32 mouse cellular contexts compared by ENCODE assay signal in genomic region chr9:21141922-21142321, GRCm38 (mm10).
"Had no signal": no experiment of that assay in that cellular context is flagged by ENCODE, and none has a peak within 500 bp of the region (broad histone marks: within the 10 kb centered on the region; RNA-seq: fewer than 3 reads in every experiment).

No protein-coding gene starts in this region.

- H3K27ac ChIP-seq: limb, embryonic 10.5 days; limb, embryonic 12.5 days; limb, embryonic 13.5 days; limb, embryonic 15.5 days; liver, embryonic 12.5 days; liver, embryonic 13.5 days; liver, embryonic 14.5 days; liver, embryonic 15.5 days; lung, embryonic 15.5 days; macrophage; midbrain, embryonic 10.5 days; midbrain, embryonic 12.5 days; midbrain, embryonic 13.5 days; midbrain, embryonic 15.5 days; neural tube, embryonic 12.5 days had no signal

- H3K4me3 ChIP-seq: limb, embryonic 10.5 days; limb, embryonic 12.5 days; limb, embryonic 13.5 days; limb, embryonic 15.5 days; liver, embryonic 12.5 days; liver, embryonic 13.5 days; liver, embryonic 15.5 days; lung, embryonic 15.5 days; megakaryocyte, embryonic 14.5 days; midbrain, embryonic 10.5 days; midbrain, embryonic 12.5 days; midbrain, embryonic 13.5 days; midbrain, embryonic 15.5 days; myocyte; neural tube, embryonic 12.5 days had no signal

- ATAC-seq: liver, embryonic 12.5 days; liver, postnatal 0 days; lung, postnatal 0 days; midbrain, embryonic 13.5 days; midbrain, embryonic 15.5 days; midbrain, embryonic 16.5 days had no signal

- DNase-seq: left cerebral cortex, postnatal 4 days; liver; liver, embryonic 13.5 days; liver, postnatal 0 days; lung, adult 18-20 months; lung, adult 2 months; lung, embryonic 14.5 days; lung, postnatal 10 days; lung, postnatal 14 days; lung, postnatal 36 days; lung, postnatal 4 days; midbrain, embryonic 14.5 days had no signal

- H3K4me2 ChIP-seq: limb, embryonic 12.5 days; limb, embryonic 13.5 days; limb, embryonic 15.5 days; liver, embryonic 11.5 days; liver, embryonic 12.5 days; liver, embryonic 13.5 days; liver, embryonic 15.5 days; lung, embryonic 14.5 days; lung, embryonic 15.5 days; midbrain, embryonic 11.5 days; midbrain, embryonic 12.5 days; midbrain, embryonic 13.5 days; midbrain, embryonic 15.5 days; neural tube, embryonic 12.5 days had no signal

- H3K9me3 ChIP-seq: limb, embryonic 10.5 days; limb, embryonic 12.5 days; limb, embryonic 13.5 days; limb, embryonic 15.5 days; liver, embryonic 12.5 days; liver, embryonic 13.5 days; liver, embryonic 15.5 days; lung, embryonic 15.5 days; megakaryocyte, embryonic 14.5 days; midbrain, embryonic 10.5 days; midbrain, embryonic 12.5 days; midbrain, embryonic 13.5 days; midbrain, embryonic 15.5 days; neural tube, embryonic 12.5 days had no signal

- H3K9ac ChIP-seq: limb, embryonic 12.5 days; limb, embryonic 13.5 days; limb, embryonic 15.5 days; liver, embryonic 12.5 days; liver, embryonic 13.5 days; liver, embryonic 14.5 days; liver, embryonic 15.5 days; liver, postnatal 0 days; lung, embryonic 14.5 days; lung, embryonic 15.5 days; midbrain, embryonic 12.5 days; midbrain, embryonic 13.5 days; midbrain, embryonic 15.5 days; neural tube, embryonic 12.5 days had no signal

- H3K27me3 ChIP-seq: limb, embryonic 12.5 days; limb, embryonic 13.5 days; limb, embryonic 15.5 days; liver, embryonic 12.5 days; liver, embryonic 13.5 days; liver, embryonic 15.5 days; lung, embryonic 15.5 days; megakaryocyte, embryonic 14.5 days; midbrain, embryonic 12.5 days; midbrain, embryonic 13.5 days; midbrain, embryonic 15.5 days; neural tube, embryonic 12.5 days had no signal
